7 mouse cellular contexts compared by ENCODE assay signal in genomic region chr6:28260425-28261191, GRCm38 (mm10).
A peak's percentile ranks its signal among the peaks of the same experiment; 100 is the strongest.
DNase-seq lines count a peak whose midpoint lies in the region; ATAC-seq lines count a peak whose summit lies in the region.

No protein-coding gene starts in this region.

- ATAC-seq in embryonic facial prominence, embryonic 13.5 days (ENCODE audit: insufficient number of reproducible peaks, insufficient read depth, low FRiP score, low TSS enrichment, low read depth), result 0 out of 2 replicates have a peak, but pooled peaks have one; percentile 8

- H3K4me3 ChIP-seq in embryonic facial prominence, embryonic 13.5 days, result peak overlapping the region; percentile 92

- DNase-seq in MEL-GATA-1-ER (ENCODE audit: extremely low read depth, low read depth), result peak; percentile 34
- peak; percentile 59 to 66 for DNase-seq in adrenal gland, postnatal 36 days
- peak; percentile 50 for DNase-seq in heart, postnatal 4 days
- DNase-seq in left cerebral cortex, postnatal 36 days (ENCODE audit: low spot score in 2 of 2), result peak; percentile 44 to 55
- DNase-seq in mesoderm, embryonic 11.5 days (ENCODE audit: low read depth, low spot score), result peak; percentile 35
- peak; percentile 25 to 33 for DNase-seq in spleen, adult 18-20 months

- H3K4me2 ChIP-seq in embryonic facial prominence, embryonic 13.5 days, result peak overlapping the region; percentile 95

- H3K4me1 ChIP-seq in embryonic facial prominence, embryonic 13.5 days, result peaks cover 5% of the 10 kb centered on the region; the same call in 1 of the 2 replicates

- H3K9ac ChIP-seq in embryonic facial prominence, embryonic 13.5 days, result peak overlapping the region; percentile 83

- H3K27me3 ChIP-seq in embryonic facial prominence, embryonic 13.5 days, result peaks cover 6% of the 10 kb centered on the region; the same call in 1 of the 2 replicates

- 1% methylated on average over 49 of the region's 64 CpGs for WGBS in embryonic facial prominence, embryonic 13.5 days

- no peaks in the 10 kb centered on the region for H3K9me3 ChIP-seq in embryonic facial prominence, embryonic 13.5 days

- H3K27ac ChIP-seq in embryonic facial prominence, embryonic 13.5 days, result peak overlapping the region; percentile 81

- intact Hi-C loops in left cerebral cortex, postnatal 36 days (cut with DNase I), result no loop called here

- peaks cover 13% of the 10 kb centered on the region for H3K36me3 ChIP-seq in embryonic facial prominence, embryonic 13.5 days

Comparison
In these comparisons a context has a peak if more than half of its experiments do, and no peak if none do; other contexts are left out.
1. Peak in every context shown above with its lines: DNase-seq, ATAC-seq, H3K4me3 ChIP-seq and H3K27ac ChIP-seq.